Mouse (Mus musculus) layer of hippocampus, postnatal 25 days (tissue): ENCODE results near the gene Plxna3. TPM values are rescaled to one million over a fixed set of nuclear protein-coding genes. Genes with fewer than 3 reads are reported as not detected.

Source experiments
- DNase-seq, 2 experiments: peaks; one replicate each; pipeline ENCODE4 v3.0.0; 2022; ENCODE audit warnings: mixed read lengths in 2 of 2, low spot score in 1 of 2; ENCODE audit errors: extremely low spot score in 1 of 2
- microRNA-seq, 2 experiments: library from miRNA; unstranded; fragments of <30 nt; microRNA quantifications; one replicate each; pipeline ENCODE4 v1.2.0; 2021
- total RNA-seq, 2 experiments: library from RNA; stranded (reverse); gene quantifications; 2 replicates each; pipeline ENCODE4 v1.2.3; 2021

The Plxna3 gene
- total RNA-seq, 2 experiments from 2014 or later = 23.9 to 40.3 TPM

DNA sequence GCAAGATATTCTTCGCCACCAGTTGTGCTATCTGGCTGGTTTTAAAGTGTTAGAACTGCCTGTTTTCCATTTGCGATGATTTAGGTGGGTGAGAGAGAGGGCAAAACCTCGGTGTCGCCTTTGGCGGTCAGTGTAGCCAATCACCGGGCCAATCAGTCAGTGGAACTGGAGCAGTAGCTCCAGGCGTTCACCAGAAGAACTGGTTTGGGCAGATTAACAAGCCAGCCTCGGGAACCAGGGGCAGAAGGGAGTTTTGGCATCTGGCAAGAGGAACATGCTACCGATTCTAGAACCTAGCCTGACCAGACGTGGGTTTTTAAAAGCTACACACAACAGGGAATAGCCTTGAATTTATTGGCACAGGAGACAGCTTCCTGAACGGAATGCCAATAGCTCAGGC lies 30.3 kb downstream of the Plxna3 start:
- DNase-seq = no peak

DNA sequence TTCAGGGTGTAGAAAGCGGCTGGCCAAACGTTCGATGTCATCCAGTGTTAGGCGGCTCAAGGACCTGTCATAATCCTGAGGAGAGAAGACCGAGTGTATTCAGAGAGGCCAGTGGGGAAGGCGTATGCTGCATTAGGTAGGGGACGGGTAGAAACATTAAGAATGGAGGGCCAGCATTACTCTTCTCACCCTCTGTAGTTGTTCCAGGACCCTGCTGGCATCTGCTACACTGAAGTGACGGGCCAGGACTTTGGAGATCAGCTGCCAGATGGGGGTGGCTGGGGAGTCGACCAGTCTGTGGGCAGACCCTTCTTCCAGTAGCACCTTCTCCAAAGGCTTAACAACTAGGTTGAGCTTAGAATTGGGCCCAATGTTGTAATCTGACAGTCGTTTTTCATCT lies 38.6 kb downstream of the Plxna3 start:
- no peak for DNase-seq

GRCm38 (mm10) chrX:74368209-74368909 lies 39.5 kb downstream of the Plxna3 start:
- DNase-seq = peak; percentile 43 to 52

- peak; percentile 42 to 52 for DNase-seq
These were observed 44.2 kb downstream of the Plxna3 start, which contains the start of the genes Ubl4a and Slc10a3 for GRCm38 (mm10) chrX:74372888-74373549. TSS of gene Ubl4a (minus strand) at chrX:74373218. TSS of gene Slc10a3 (minus strand) at chrX:74373349.

DNA sequence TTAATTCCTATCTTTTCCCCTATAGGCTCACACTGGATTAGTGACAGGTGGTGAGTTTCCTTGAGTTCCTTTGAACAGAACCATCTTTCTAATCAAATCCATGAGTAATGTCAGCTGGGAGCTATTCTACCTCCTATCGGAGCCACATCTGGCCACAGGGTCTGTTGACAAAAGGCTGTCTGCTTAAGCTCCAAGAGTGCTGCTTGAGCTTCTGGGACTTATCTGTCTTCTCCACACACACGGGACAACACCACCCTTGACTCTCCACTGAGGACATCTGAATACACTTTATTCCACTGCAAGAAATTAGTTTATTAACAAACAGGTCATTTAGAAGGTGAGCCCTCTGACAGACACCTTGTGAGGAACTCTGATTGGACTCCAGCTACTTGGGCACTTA lies 55.6 kb downstream of the Plxna3 start:
- DNase-seq = no peak

DNA sequence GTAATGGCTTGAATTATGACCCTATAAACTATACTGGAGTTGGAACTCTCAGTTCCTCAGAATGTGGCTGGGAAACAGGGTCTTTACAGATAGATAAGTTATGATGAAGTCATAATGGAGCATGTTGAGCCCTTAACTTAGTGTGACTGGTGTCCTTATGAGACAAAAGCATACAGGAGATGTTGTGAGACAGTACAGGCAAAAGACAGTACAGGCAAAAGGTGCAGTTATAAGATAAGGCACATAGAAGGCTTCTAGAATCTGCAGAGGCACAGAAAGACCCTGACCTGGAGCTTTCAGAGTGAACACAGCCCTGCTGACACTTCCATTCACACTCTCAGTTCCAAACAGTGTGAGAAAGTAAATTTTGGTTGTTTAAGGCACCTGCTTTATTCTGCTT lies 59.3 kb downstream of the Plxna3 start:
- DNase-seq = no peak

GRCm38 (mm10) chrX:74392535-74393443 lies 63.9 kb downstream of the Plxna3 start, which contains the start of the genes Fam3a and Ikbkg:
TSS of gene Fam3a (minus strand) at chrX:74393272.
TSS of gene Ikbkg (plus strand) at chrX:74393290.
- DNase-seq = peak; percentile 40 to 52

Small RNA genes within 50 kb of the gene (microRNA-seq; reads per million reads assigned to microRNA genes)
- gene Mir7092 = 0 to 0.20 reads per million in 2 experiments

Other genes with a start within 250 kb of the Plxna3 start
- gene Opn1mw, start 201.6 kb upstream of the Plxna3 start, total RNA-seq = under 1 TPM in 1 of 2 experiments, not detected in 1; 0.62 TPM
- 10 to 100 TPM; 75.6 to 88.8 TPM for gene Mecp2, start 193.7 kb upstream of the Plxna3 start, total RNA-seq
- not detected for gene Tex28, start 161.2 kb upstream of the Plxna3 start, total RNA-seq
- under 1 TPM in 1 of 2 experiments, not detected in 1; 0.10 TPM for gene Tktl1, start 151.8 kb upstream of the Plxna3 start, total RNA-seq
- gene Flna, start 79.2 kb upstream of the Plxna3 start, total RNA-seq = 100 to 1,000 TPM in 1 of 2 experiments, 10 to 100 TPM in 1; 82.6 to 124 TPM
- gene Emd, start 74.4 kb upstream of the Plxna3 start, total RNA-seq = 10 to 100 TPM; 35.1 to 36.5 TPM
- gene Rpl10, start 58.3 kb upstream of the Plxna3 start, total RNA-seq = 100 to 1,000 TPM; 171 TPM
- 10 to 100 TPM; 48.8 to 64.9 TPM for gene Taz, start 47.2 kb upstream of the Plxna3 start, total RNA-seq
- gene Dnase1l1, start 46.7 kb upstream of the Plxna3 start, total RNA-seq = 1 to 10 TPM; 1.8 to 2.6 TPM
- 100 to 1,000 TPM; 333 to 352 TPM for gene Atp6ap1, start 32.0 kb upstream of the Plxna3 start, total RNA-seq
- gene Gdi1, start 24.1 kb upstream of the Plxna3 start, total RNA-seq = 100 to 1,000 TPM; 631 to 685 TPM
- gene Fam50a, start 16.0 kb upstream of the Plxna3 start, total RNA-seq = 10 to 100 TPM; 27.2 to 32.3 TPM
- 10 to 100 TPM; 26.9 to 31.2 TPM for gene Lage3, start 24.6 kb downstream of the Plxna3 start, total RNA-seq
- gene Ubl4a, start 44.2 kb downstream of the Plxna3 start, total RNA-seq = 10 to 100 TPM; 70.0 to 73.0 TPM
- gene Slc10a3, start 44.3 kb downstream of the Plxna3 start, total RNA-seq = 1 to 10 TPM; 3.0 to 3.5 TPM
- 10 to 100 TPM; 17.8 to 24.9 TPM for gene Fam3a, start 64.2 kb downstream of the Plxna3 start, total RNA-seq
- 10 to 100 TPM; 51.0 to 56.3 TPM for gene Ikbkg, start 64.2 kb downstream of the Plxna3 start, total RNA-seq
- gene G6pdx, start 100.1 kb downstream of the Plxna3 start, total RNA-seq = 10 to 100 TPM; 24.9 to 27.7 TPM
- not detected for gene Gm6880, start 152.3 kb downstream of the Plxna3 start, total RNA-seq
- gene Olfr1326-ps1, start 245.8 kb downstream of the Plxna3 start, total RNA-seq = not detected